Mouse (Mus musculus): Measurements from ENCODE around the gene Mfsd2b.

Gene Mfsd2b

GRCm38 (mm10) chr12:4872983-4873477 is 1.1 kb downstream of the Mfsd2b start:
- no peak for DNase-seq

- DNase-seq: no peak
Measured at GRCm38 (mm10) chr12:4872273-4872672, 1.9 kb downstream of the Mfsd2b start.

- no peak for DNase-seq
Measured at GRCm38 (mm10) chr12:4871260-4871659, 2.9 kb downstream of the Mfsd2b start.

- DNase-seq: no peak
Measured at GRCm38 (mm10) chr12:4868924-4869323, 5.2 kb downstream of the Mfsd2b start.

GRCm38 (mm10) chr12:4864338-4864690 is 9.8 kb downstream of the Mfsd2b start:
- DNase-seq: no peak

- DNase-seq: peak; percentile 59
Measured at GRCm38 (mm10) chr12:4863654-4864337, 10.4 kb downstream of the Mfsd2b start.

GRCm38 (mm10) chr12:4862672-4863071 is 11.5 kb downstream of the Mfsd2b start:
- DNase-seq: no peak

GRCm38 (mm10) chr12:4859241-4859914 is 14.8 kb downstream of the Mfsd2b start:
- DNase-seq: no peak

- no peak for DNase-seq
Measured at GRCm38 (mm10) chr12:4856834-4857233, 17.3 kb downstream of the Mfsd2b start.

- DNase-seq: peak; percentile 59
Measured at GRCm38 (mm10) chr12:4856160-4856559, 18.0 kb downstream of the Mfsd2b start.

- peak; percentile 52 for DNase-seq
Measured at GRCm38 (mm10) chr12:4843741-4844140, 30.4 kb downstream of the Mfsd2b start.

GRCm38 (mm10) chr12:4842890-4843597 is 31.1 kb downstream of the Mfsd2b start, which contains the start of gene Wdcp:
Gene Wdcp (plus strand): TSS chr12:4843303.
- peak; percentile 97 for DNase-seq

GRCm38 (mm10) chr12:4842456-4842855 is 31.7 kb downstream of the Mfsd2b start:
- no peak for DNase-seq

GRCm38 (mm10) chr12:4841392-4841887 is 32.7 kb downstream of the Mfsd2b start, which contains the start of gene Fkbp1b:
Gene Fkbp1b (minus strand): TSS chr12:4841591.
- DNase-seq: peak; percentile 63

- DNase-seq: peak; percentile 24
Measured at GRCm38 (mm10) chr12:4840741-4841140, 33.4 kb downstream of the Mfsd2b start.

GRCm38 (mm10) chr12:4840010-4840409 is 34.1 kb downstream of the Mfsd2b start:
- DNase-seq: peak; percentile 33

- no peak for DNase-seq
Measured at GRCm38 (mm10) chr12:4836959-4837358, 37.2 kb downstream of the Mfsd2b start.

- no peak for DNase-seq
Measured at GRCm38 (mm10) chr12:4827256-4827655, 46.9 kb downstream of the Mfsd2b start.

- peak; percentile 99 for DNase-seq
Measured at GRCm38 (mm10) chr12:4817361-4818101, 56.6 kb downstream of the Mfsd2b start, which contains the start of gene Sf3b6. Gene Sf3b6 (plus strand): TSS chr12:4817544.

GRCm38 (mm10) chr12:4816680-4817360 is 57.3 kb downstream of the Mfsd2b start:
- DNase-seq: no peak

GRCm38 (mm10) chr12:4813636-4814035 is 60.5 kb downstream of the Mfsd2b start:
- DNase-seq: peak; percentile 28

All from lung, postnatal 36 days (tissue).